Mouse (Mus musculus): ENCODE measurements around the gene Tle6.

DNA sequence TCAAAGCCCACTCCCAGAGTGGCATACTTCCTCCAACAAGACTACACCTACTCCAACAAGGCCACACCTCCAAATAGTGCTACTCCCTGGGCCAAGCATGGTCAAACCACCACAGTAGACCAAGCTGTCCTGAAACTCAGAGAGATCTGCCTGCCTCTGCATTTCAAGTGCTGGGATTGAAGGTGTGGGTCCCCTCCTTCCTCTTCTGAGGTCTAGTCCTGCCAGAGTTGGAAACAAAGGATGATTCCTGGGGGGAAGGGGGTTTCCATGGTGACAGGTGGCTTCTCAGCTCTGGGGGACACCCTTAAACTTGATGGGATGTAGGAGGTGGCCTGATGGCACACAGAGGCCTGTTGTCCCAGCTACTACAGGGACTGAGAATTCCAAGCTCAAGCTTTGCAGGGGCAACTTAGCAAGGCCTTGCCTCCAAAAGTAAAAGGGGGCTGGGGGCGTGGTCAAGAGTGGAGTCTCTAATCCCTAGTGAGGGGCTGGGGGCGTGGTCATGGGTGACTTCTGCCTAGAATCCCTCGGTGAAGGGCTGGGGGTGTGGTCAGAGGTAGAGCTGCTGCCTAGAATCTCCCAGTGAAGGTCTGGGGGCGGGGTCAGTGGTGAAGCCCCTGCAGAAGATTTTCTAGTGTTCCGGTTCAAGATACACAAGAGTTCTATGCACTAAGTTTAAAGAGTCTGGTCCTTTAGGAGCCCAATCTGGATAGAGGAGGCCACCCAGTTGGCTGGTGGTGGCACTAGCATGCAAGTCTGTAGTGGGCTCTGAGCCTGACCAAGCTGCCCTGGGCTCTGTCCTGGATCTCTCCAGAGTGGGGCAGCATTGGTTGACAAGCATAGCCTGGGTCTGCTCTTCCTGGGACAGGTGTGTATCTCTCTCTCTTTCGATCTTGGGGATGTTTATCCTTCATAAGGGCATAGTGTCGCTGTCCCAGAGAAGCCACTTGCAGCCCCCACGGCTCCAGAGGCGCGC lies 26.5 kb downstream of the Tle6 start, which contains the start of gene Tle2:
- TF ChIP-seq CTCF (IDR thresholded peaks at IDR 0.05; ENCODE audit: low read depth, low read length) (no peak), GATA1 (IDR thresholded peaks at IDR 0.05; ENCODE audit: borderline replicate concordance, low read length) (no peak), TAL1 (conservative IDR thresholded peaks at IDR 0.05; ENCODE audit: low read depth, low read length) (no peak)
